Mouse (Mus musculus) limb, embryonic 12.5 days (tissue): Measurements from ENCODE around the gene Myo6. TPM values are rescaled to one million over a fixed set of nuclear protein-coding genes. Genes with fewer than 3 reads are reported as not detected.

ENCODE experiments used
- ATAC-seq: fragments of 200-750 bp; cut with Nextera tagmentation; 2 replicates; pipeline ENCODE4 v1.8.0; 2017; ENCODE audit warnings: low read depth, moderate TSS enrichment; ENCODE audit not compliant: insufficient number of reproducible peaks, insufficient read depth, low FRiP score, low TSS enrichment
- H3K27ac ChIP-seq: fragments of 300-500 bp; sonication (generic); 2 replicates; pipeline ENCODE4 v1.5.1; 2016; ENCODE audit warnings: mild to moderate bottlenecking, moderate library complexity
- H3K27me3 ChIP-seq: fragments of 300-500 bp; sonication (generic); 2 replicates; pipeline ENCODE4 v1.6.1; 2016; ENCODE audit warnings: mild to moderate bottlenecking, moderate library complexity
- H3K36me3 ChIP-seq: fragments of 300-500 bp; sonication (generic); 2 replicates; pipeline ENCODE4 v1.6.1; 2016; ENCODE audit warnings: mild to moderate bottlenecking, moderate library complexity
- H3K4me1 ChIP-seq: fragments of 300-500 bp; sonication (generic); replicated peaks from 2 replicates; pipeline ENCODE4 v1.6.1; 2016
- H3K4me2 ChIP-seq: fragments of 300-500 bp; sonication (generic); 2 replicates; pipeline ENCODE4 v1.6.1; 2016; ENCODE audit warnings: mild to moderate bottlenecking, moderate library complexity
- H3K4me3 ChIP-seq: fragments of 300-500 bp; sonication (generic); replicated peaks from 2 replicates; pipeline ENCODE4 v1.5.1; 2016; ENCODE audit warnings: mild to moderate bottlenecking
- H3K9ac ChIP-seq: fragments of 300-500 bp; sonication (generic); replicated peaks from 2 replicates; pipeline ENCODE4 v1.6.1; 2016; ENCODE audit warnings: mild to moderate bottlenecking, moderate library complexity
- H3K9me3 ChIP-seq: fragments of 300-500 bp; sonication (generic); 2 replicates; pipeline ENCODE4 v1.6.1; 2016; ENCODE audit warnings: mild to moderate bottlenecking, moderate library complexity
- WGBS: fragments of 180-500 bp; shearing (Covaris S2); methylation state at CpG from one replicate; pipeline ENCODE4 v1.1.7; 2016; 5-methylcytosine and 5-hydroxymethylcytosine counted together
- polyA plus RNA-seq: library from polyadenylated mRNA; unstranded; fragments of >200 nt; fragmentation: Nextera tagmentation; extraction: Ambion mirVana; gene quantifications from 2 replicates; pipeline ENCODE4 v1.2.1, GENCODE M21; 2016

Gene Myo6
- polyA plus RNA-seq, 1 experiment from 2014 or later, result 11.2 TPM

DNA sequence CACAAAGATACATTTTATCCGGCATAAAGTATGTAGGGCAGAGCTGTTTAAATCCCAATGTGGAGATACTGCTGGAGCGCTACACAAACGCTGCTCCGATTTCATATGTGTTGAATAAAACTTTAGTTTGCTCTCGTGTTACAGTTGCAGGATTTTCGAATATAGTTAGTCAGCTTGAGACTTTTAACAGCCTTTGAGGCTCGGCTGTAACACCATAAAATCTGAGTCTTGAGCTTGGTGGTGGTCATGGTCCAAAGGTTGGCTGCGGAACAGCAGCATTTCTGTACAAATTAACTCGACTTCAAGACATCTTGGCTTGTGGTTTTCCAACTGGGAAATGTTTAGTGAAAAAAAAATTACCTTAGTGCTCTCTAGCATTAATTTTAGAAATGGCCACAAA is 859 bp downstream of the Myo6 start:
- peak overlapping the region; percentile 70 for H3K4me2 ChIP-seq
- H3K9ac ChIP-seq, result no peak overlapping the region
- H3K27me3 ChIP-seq, result no peaks in the 10 kb centered on the region
- H3K4me1 ChIP-seq, result 0 out of 2 replicates have a peak, but pooled peaks cover 4% of the 10 kb centered on the region
- H3K27ac ChIP-seq, result no peak overlapping the region
- H3K4me3 ChIP-seq, result peak overlapping the region; percentile 71
- no peak for ATAC-seq
- no peaks in the 10 kb centered on the region for H3K36me3 ChIP-seq
- H3K9me3 ChIP-seq, result no peaks in the 10 kb centered on the region
- WGBS, result 34% methylated on average over 9 of the region's 9 CpGs

- Histone ChIP-seq H3K27me3 (no peaks in the 10 kb centered on the region), H3K4me2 (no peak overlapping the region; the same call in 1 of the 2 replicates), H3K9ac (no peak overlapping the region), H3K27ac (no peak overlapping the region), H3K4me1 (0 out of 2 replicates have a peak, but pooled peaks cover 4% of the 10 kb centered on the region), H3K9me3 (no peaks in the 10 kb centered on the region), H3K4me3 (no peak overlapping the region), H3K36me3 (no peaks in the 10 kb centered on the region)
- WGBS, result 89% methylated on average over 6 of the region's 6 CpGs
- ATAC-seq, result no peak
Observed at GRCm38 (mm10) chr9:80166425-80166824, 1.6 kb downstream of the Myo6 start.

GRCm38 (mm10) chr9:80167089-80167488 is 2.3 kb downstream of the Myo6 start:
- WGBS, result 82% methylated on average over 4 of the region's 4 CpGs
- Histone ChIP-seq H3K9me3 (no peaks in the 10 kb centered on the region), H3K9ac (no peak overlapping the region), H3K4me3 (no peak overlapping the region), H3K27me3 (no peaks in the 10 kb centered on the region), H3K27ac (no peak overlapping the region), H3K4me1 (0 out of 2 replicates have a peak, but pooled peaks cover 4% of the 10 kb centered on the region), H3K36me3 (no peaks in the 10 kb centered on the region), H3K4me2 (no peak overlapping the region)
- ATAC-seq, result no peak

- H3K36me3 ChIP-seq, result no peaks in the 10 kb centered on the region
- H3K4me1 ChIP-seq, result peaks cover 8% of the 10 kb centered on the region
- H3K4me3 ChIP-seq, result no peak overlapping the region
- no peak overlapping the region for H3K4me2 ChIP-seq
- H3K9ac ChIP-seq, result no peak overlapping the region
- H3K9me3 ChIP-seq, result no peaks in the 10 kb centered on the region
- no peak overlapping the region for H3K27ac ChIP-seq
- no peak for ATAC-seq
- WGBS, result 88% methylated on average over 9 of the region's 9 CpGs
- no peaks in the 10 kb centered on the region for H3K27me3 ChIP-seq
Observed at GRCm38 (mm10) chr9:80169551-80169950, 4.7 kb downstream of the Myo6 start.

DNA sequence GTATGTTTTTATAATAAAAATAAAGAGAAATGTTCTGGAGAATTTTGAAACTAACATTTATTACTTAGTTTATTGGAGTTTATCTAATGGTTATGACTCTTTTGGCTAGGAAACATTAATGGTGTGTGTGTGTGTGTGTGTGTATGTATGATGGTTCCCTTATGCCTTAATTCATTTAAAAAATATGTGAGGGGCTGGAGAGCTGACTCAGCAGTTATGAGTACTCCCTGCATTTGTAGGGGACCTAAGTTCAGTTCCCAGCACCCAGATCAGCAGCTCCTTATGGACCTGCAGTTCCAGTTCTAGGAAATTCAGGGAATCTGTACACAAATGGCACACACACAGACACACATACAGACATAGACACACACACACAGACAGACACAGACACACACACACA is 6.4 kb downstream of the Myo6 start:
- Histone ChIP-seq H3K27me3 (no peaks in the 10 kb centered on the region), H3K4me1 (peaks cover 4% of the 10 kb centered on the region), H3K4me2 (no peak overlapping the region), H3K9ac (no peak overlapping the region), H3K36me3 (no peaks in the 10 kb centered on the region), H3K9me3 (no peaks in the 10 kb centered on the region), H3K4me3 (no peak overlapping the region), H3K27ac (no peak overlapping the region)
- ATAC-seq, result no peak

GRCm38 (mm10) chr9:80172396-80173222 is 7.8 kb downstream of the Myo6 start:
- ATAC-seq, result no peak
- H3K9me3 ChIP-seq, result no peaks in the 10 kb centered on the region
- H3K9ac ChIP-seq, result no peak overlapping the region
- no peaks in the 10 kb centered on the region for H3K36me3 ChIP-seq
- H3K4me2 ChIP-seq, result no peak overlapping the region
- H3K4me1 ChIP-seq, result peaks cover 8% of the 10 kb centered on the region
- H3K27me3 ChIP-seq, result no peaks in the 10 kb centered on the region
- 68% methylated on average over 8 of the region's 8 CpGs for WGBS
- no peak overlapping the region for H3K4me3 ChIP-seq
- no peak overlapping the region for H3K27ac ChIP-seq

DNA sequence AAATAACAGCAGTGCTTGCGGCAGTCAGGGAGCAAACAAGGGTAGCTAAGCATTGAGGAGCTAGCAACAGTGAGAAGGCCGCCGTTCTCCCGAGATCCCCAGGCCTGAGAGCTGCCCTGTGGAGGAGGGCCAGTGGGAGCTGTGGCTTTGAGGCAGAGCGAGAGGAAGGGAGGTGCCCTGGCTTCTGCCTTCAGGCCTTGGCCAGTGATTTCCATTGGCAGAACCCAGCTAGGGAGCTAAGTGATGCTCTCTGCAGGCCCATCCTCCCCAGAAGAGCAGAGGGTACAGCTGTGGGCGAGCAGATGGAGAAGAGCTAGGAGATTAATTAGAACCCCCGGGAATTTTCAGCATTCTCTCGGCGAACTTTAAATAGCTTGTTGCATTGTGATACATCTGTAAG is 8.8 kb downstream of the Myo6 start:
- no peak overlapping the region for H3K4me2 ChIP-seq
- no peaks in the 10 kb centered on the region for H3K27me3 ChIP-seq
- 0 out of 2 replicates have a peak, but pooled peaks have one; percentile 37 for ATAC-seq
- no peaks in the 10 kb centered on the region for H3K36me3 ChIP-seq
- no peak overlapping the region for H3K9ac ChIP-seq
- no peak overlapping the region for H3K4me3 ChIP-seq
- WGBS, result 52% methylated on average over 9 of the region's 9 CpGs
- no peaks in the 10 kb centered on the region for H3K9me3 ChIP-seq
- H3K4me1 ChIP-seq, result peaks cover 8% of the 10 kb centered on the region
- no peak overlapping the region for H3K27ac ChIP-seq

DNA sequence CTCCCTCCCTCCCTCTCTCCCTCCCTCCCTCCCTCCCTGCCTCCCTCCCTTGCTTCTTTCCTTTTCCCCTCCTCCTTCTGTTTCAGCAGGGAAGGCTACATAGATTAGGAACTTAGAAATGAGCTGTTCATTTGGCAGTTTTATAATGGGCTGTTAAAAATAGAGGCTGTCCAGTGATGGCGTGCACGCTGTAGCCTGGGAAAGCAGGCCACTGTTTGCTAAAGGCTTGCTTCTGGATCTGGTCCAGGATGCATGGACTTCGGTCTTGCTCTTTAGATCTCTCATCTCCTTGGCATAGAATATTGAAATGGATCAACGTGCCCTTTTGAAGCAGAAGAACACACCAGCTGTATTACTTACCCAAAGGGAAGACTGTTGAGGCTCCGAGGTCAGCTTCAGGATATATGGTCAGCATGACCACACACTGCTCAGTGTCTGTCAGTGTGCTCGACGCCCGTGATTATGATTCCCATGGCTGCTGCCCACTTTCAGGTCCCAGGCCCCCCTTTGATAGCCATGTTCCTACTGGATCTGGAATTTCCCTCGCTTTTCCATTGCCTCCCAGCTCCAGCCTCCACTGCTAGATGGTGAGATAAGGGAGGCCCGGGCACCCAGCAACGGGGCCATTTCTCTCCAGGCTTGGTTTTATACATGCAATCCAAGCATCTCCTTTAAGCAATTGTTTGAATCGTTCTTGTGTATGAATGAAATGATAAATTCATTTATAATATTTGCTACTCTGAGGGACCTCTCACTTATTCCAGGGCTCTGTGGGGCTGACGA is 12.1 kb downstream of the Myo6 start:
- Histone ChIP-seq H3K4me2 (no peak overlapping the region), H3K4me3 (no peak overlapping the region), H3K9ac (no peak overlapping the region), H3K9me3 (no peaks in the 10 kb centered on the region), H3K4me1 (peaks cover 8% of the 10 kb centered on the region), H3K27me3 (no peaks in the 10 kb centered on the region), H3K27ac (no peak overlapping the region), H3K36me3 (no peaks in the 10 kb centered on the region)
- ATAC-seq, result no peak
- WGBS, result 72% methylated on average over 13 of the region's 13 CpGs

DNA sequence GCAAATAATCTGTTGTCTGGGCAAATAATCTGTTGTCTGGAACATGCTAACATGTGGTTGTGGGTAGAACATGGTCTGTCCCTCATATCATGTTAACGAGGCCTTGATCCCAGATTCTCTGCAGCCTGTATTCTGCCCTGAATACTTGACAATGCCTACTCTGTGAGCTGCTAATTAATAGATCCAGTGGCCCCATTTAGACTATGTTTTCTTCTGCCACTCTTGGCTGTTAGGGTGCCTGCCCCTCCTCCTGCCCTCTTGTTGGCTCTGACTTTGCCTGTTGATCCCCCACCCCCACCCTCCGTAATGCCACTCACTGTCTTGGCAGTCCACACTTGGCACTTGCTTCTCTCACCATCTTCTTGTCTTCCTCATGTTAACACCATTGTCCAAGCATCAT is 13.8 kb downstream of the Myo6 start:
- no peak for ATAC-seq
- Histone ChIP-seq H3K4me3 (no peak overlapping the region), H3K9me3 (no peaks in the 10 kb centered on the region), H3K36me3 (no peaks in the 10 kb centered on the region), H3K4me2 (no peak overlapping the region), H3K27me3 (no peaks in the 10 kb centered on the region), H3K27ac (no peak overlapping the region), H3K4me1 (peaks cover 6% of the 10 kb centered on the region; the same call in 1 of the 2 replicates), H3K9ac (no peak overlapping the region)
- WGBS, result 92% methylated on average over 2 of the region's 2 CpGs

DNA sequence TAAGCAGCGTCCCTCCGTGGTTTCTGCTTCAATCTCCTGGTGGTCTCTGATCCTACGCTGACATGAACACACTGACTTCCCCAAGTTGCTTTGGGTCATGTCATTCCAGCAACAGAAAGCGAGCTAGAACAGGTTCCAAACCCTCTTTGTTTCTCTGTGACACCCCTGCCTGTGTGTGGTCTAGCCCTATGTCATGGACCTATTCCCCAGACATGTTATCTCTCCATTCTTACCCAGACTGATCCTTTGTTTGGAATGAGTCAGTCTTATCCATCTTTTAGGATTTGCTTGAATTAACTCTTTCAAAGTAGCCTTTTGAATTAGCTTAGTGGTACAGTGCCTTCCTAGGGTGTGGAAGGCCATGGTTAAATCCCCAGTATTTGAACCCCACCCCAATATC is 14.9 kb downstream of the Myo6 start:
- no peak for ATAC-seq
- WGBS, result 88% methylated on average over 4 of the region's 4 CpGs

DNA sequence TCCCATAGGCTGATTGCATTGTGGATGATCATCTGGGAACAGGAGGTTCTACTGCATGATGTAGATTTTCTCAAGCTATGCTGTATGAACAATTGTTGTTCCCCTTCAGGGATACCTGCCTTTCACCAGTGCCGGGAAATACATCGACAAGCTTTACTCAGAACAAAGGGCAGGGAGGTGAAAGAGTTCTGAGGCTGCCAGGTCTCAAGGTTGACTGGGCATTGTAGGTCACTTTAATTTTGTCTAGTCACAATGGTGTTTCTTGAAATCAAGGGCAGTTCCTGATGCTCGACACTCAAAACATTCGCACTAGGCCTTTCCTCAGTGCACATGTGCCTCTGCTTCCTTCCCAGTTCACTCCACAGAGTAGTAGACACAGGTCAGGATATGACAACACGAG is 15.9 kb downstream of the Myo6 start:
- WGBS, result 83% methylated on average over 5 of the region's 5 CpGs
- ATAC-seq, result no peak

More for the DNA sequence above, 14.9 kb downstream of the Myo6 start:
- no peaks in the 10 kb centered on the region for H3K36me3 ChIP-seq
- no peaks in the 10 kb centered on the region for H3K9me3 ChIP-seq
- no peak overlapping the region for H3K9ac ChIP-seq
- H3K4me3 ChIP-seq, result no peak overlapping the region
- 0 out of 2 replicates have a peak, but pooled peaks cover 4% of the 10 kb centered on the region for H3K4me1 ChIP-seq
- no peaks in the 10 kb centered on the region for H3K27me3 ChIP-seq
- H3K4me2 ChIP-seq, result no peak overlapping the region
- H3K27ac ChIP-seq, result no peak overlapping the region

More for the DNA sequence above, 15.9 kb downstream of the Myo6 start:
- H3K36me3 ChIP-seq, result no peaks in the 10 kb centered on the region
- H3K4me3 ChIP-seq, result no peak overlapping the region
- H3K27ac ChIP-seq, result no peak overlapping the region
- H3K4me2 ChIP-seq, result no peak overlapping the region
- no peaks in the 10 kb centered on the region for H3K9me3 ChIP-seq
- no peak overlapping the region for H3K9ac ChIP-seq
- H3K4me1 ChIP-seq, result 0 out of 2 replicates have a peak, but pooled peaks cover 4% of the 10 kb centered on the region
- no peaks in the 10 kb centered on the region for H3K27me3 ChIP-seq
